In genomic region chr3:107940524-107940923, GRCm38 (mm10) we compare ENCODE assay signal across 14 mouse cellular contexts. TPM values are rescaled to one million over a fixed set of nuclear protein-coding genes. Genes with fewer than 3 reads are reported as not detected.
"Had no signal": no experiment of that assay in that cellular context is flagged by ENCODE, and none has a peak within 500 bp of the region (broad histone marks: within the 10 kb centered on the region; RNA-seq: fewer than 3 reads in every experiment).

No protein-coding gene starts in this region.

- H3K36me3 ChIP-seq: limb, embryonic 10.5 days; liver, embryonic 15.5 days; neural tube, embryonic 12.5 days had no signal

- H3K27ac ChIP-seq: limb, embryonic 10.5 days; liver, embryonic 15.5 days; neural tube, embryonic 12.5 days had no signal

- H3K4me2 ChIP-seq: liver, embryonic 11.5 days; liver, embryonic 15.5 days; neural tube, embryonic 12.5 days had no signal

- DNase-seq: kidney, adult 9 months; kidney, postnatal 10 days; kidney, postnatal 4 days; lung, adult 2 months; lung, postnatal 36 days; right cerebral cortex, postnatal 4 days; spleen, adult 18-20 months; thymus, postnatal 4 days had no signal

- H3K27me3 ChIP-seq: liver, embryonic 15.5 days; neural tube, embryonic 12.5 days had no signal

- H3K9me3 ChIP-seq: limb, embryonic 10.5 days; liver, embryonic 15.5 days; neural tube, embryonic 12.5 days had no signal

- H3K4me3 ChIP-seq: limb, embryonic 10.5 days; liver, embryonic 15.5 days; neural tube, embryonic 12.5 days had no signal

- H3K9ac ChIP-seq: liver, embryonic 15.5 days; neural tube, embryonic 12.5 days had no signal

RNA-seq across cellular contexts. Expression of gene Gstm3, which starts 28.6 kb away (rescaled TPM):
- polyA plus RNA-seq: limb, embryonic 10.5 days; limb, embryonic 14.5 days; midbrain, embryonic 14.5 days; neural tube, embryonic 12.5 days had no signal
